Mouse (Mus musculus) gastrocnemius, postnatal 36 days (tissue): ENCODE data around the gene Rhbdl1. TPM values are rescaled to one million over a fixed set of nuclear protein-coding genes. Genes with fewer than 3 reads are reported as not detected.
A peak's percentile ranks its signal among the peaks of the same experiment; 100 is the strongest.

Source experiments
- DNase-seq, 2 experiments: peaks; one replicate each; pipeline ENCODE4 v3.0.0; 2022
- intact Hi-C: fragments of 180-260 bp; cut with DNase I; formaldehyde crosslinking; loops from one replicate; pipeline ENCODE4 v1.15.1; 2025
- long read RNA-seq, 2 experiments: library from polyadenylated mRNA; stranded (forward); transcript quantifications; one replicate each; pipeline ENCODE4 v2.0.0; 2021
- total RNA-seq, 2 experiments: library from RNA; stranded (reverse); gene quantifications; 2 replicates each; pipeline ENCODE4 v1.2.3; 2021

The Rhbdl1 gene
- 10 to 100 TPM; 23.2 to 27.7 TPM for total RNA-seq
- long read RNA-seq, experiment 1, transcript Rhbdl1-201 (8 exons, 1,711 nt): major isoform, 29 of 73 reads
- long read RNA-seq, experiment 1, partial matches to known transcripts: 15 of 73 reads
- long read RNA-seq, experiment 1, other reads (novel, unspliced or antisense): 27 of 73 reads
- long read RNA-seq, experiment 2, transcript Rhbdl1-201 (8 exons, 1,711 nt): major isoform, 18 of 30 reads
- long read RNA-seq, experiment 2, partial matches to known transcripts: 11 of 30 reads
- long read RNA-seq, experiment 2, other reads (novel, unspliced or antisense): 0 of 30 reads

- intact Hi-C loops: no loop called here
- peak; percentile 72 for DNase-seq
Observed at GRCm38 (mm10) chr17:25837076-25837410, at the start of gene Rhbdl1. TSS of gene Rhbdl1 (minus strand) at chr17:25837295.

GRCm38 (mm10) chr17:25886806-25887205 is 49.7 kb upstream of the Rhbdl1 start:
- intact Hi-C loops: no loop called here
- DNase-seq: no peak

GRCm38 (mm10) chr17:25885636-25886035 is 48.5 kb upstream of the Rhbdl1 start:
- intact Hi-C loops: no loop called here
- no peak for DNase-seq

- intact Hi-C loops: no loop called here
- no peak for DNase-seq
Observed at GRCm38 (mm10) chr17:25883824-25884223, 46.7 kb upstream of the Rhbdl1 start.

GRCm38 (mm10) chr17:25883268-25883667 is 46.2 kb upstream of the Rhbdl1 start:
- no peak for DNase-seq
- intact Hi-C loops: no loop called here

- DNase-seq: no peak
- intact Hi-C loops: no loop called here
Observed at GRCm38 (mm10) chr17:25882306-25882705, 45.2 kb upstream of the Rhbdl1 start.

GRCm38 (mm10) chr17:25881691-25882090 is 44.6 kb upstream of the Rhbdl1 start:
- no peak for DNase-seq
- intact Hi-C loops: no loop called here

- intact Hi-C loops: no loop called here
- DNase-seq: no peak
Observed at GRCm38 (mm10) chr17:25880913-25881641, 44.0 kb upstream of the Rhbdl1 start.

- intact Hi-C loops: no loop called here
- DNase-seq: no peak
Observed at GRCm38 (mm10) chr17:25880196-25880910, 43.3 kb upstream of the Rhbdl1 start, which contains the start of gene Wfikkn1. TSS of gene Wfikkn1 (minus strand) at chr17:25880858.

GRCm38 (mm10) chr17:25879750-25880149 is 42.7 kb upstream of the Rhbdl1 start:
- no peak for DNase-seq
- intact Hi-C loops: no loop called here

- intact Hi-C loops: no loop called here
- DNase-seq: no peak
Observed at GRCm38 (mm10) chr17:25879261-25879660, 42.2 kb upstream of the Rhbdl1 start.

- intact Hi-C loops: no loop called here
- no peak for DNase-seq
Observed at GRCm38 (mm10) chr17:25878611-25879180, 41.6 kb upstream of the Rhbdl1 start.

- no peak for DNase-seq
- intact Hi-C loops: no loop called here
Observed at GRCm38 (mm10) chr17:25877741-25878610, 40.9 kb upstream of the Rhbdl1 start.

GRCm38 (mm10) chr17:25877025-25877424 is 39.9 kb upstream of the Rhbdl1 start:
- intact Hi-C loops: no loop called here
- no peak for DNase-seq

- intact Hi-C loops: no loop called here
Observed at GRCm38 (mm10) chr17:25876347-25876915, 39.3 kb upstream of the Rhbdl1 start.

GRCm38 (mm10) chr17:25875171-25876136 is 38.4 kb upstream of the Rhbdl1 start:
- peak; percentile 81 to 84 for DNase-seq
- intact Hi-C loops: loop anchor here (2.0 kb wide), 1 partner anchor 43 kb away; the partner anchor contains the start of gene Stub1

More at GRCm38 (mm10) chr17:25876347-25876915, 39.3 kb upstream of the Rhbdl1 start:
- no peak for DNase-seq

GRCm38 (mm10) chr17:25874721-25875170 is 37.7 kb upstream of the Rhbdl1 start, which contains the start of gene Mettl26:
TSS of gene Mettl26 (plus strand) at chr17:25875074.
- intact Hi-C loops: loop anchor here (2.0 kb wide), 1 partner anchor 42 kb away; the partner anchor contains the start of gene Stub1
- DNase-seq: peak; percentile 89 to 96

- intact Hi-C loops: loop anchor here (2.0 kb wide), 1 partner anchor 41 kb away; the partner anchor contains the start of gene Stub1
- no peak for DNase-seq
Observed at GRCm38 (mm10) chr17:25874148-25874720, 37.1 kb upstream of the Rhbdl1 start.
